Mouse (Mus musculus): Measurements from ENCODE around the gene Rdh7. TPM values are rescaled to one million over a fixed set of nuclear protein-coding genes. Genes with fewer than 3 reads are reported as not detected.
"Not testable (repeated sequence)": the region's sequence is repeated elsewhere in the genome, so short reads cannot be mapped to it uniquely, and the experiment has no call there.

The Rdh7 gene
- polyA plus RNA-seq, 1 experiment from 2014 or later, result 0.40 TPM

- H3K36me3 ChIP-seq (ENCODE audit: control insufficient read depth, insufficient read depth, low read length), result no peaks in the 10 kb centered on the region
- H3K4me3 ChIP-seq (replicated peaks; ENCODE audit: low read length), result no peak overlapping the region
- WGBS, result 58% methylated on average over 5 of the region's 5 CpGs
- no peaks in the 10 kb centered on the region for H3K27me3 ChIP-seq (ENCODE audit: control insufficient read depth, insufficient read depth, low read length)
- no peaks in the 10 kb centered on the region for H3K4me1 ChIP-seq (ENCODE audit: control insufficient read depth, insufficient read depth, low read length)
- H3K9me3 ChIP-seq (replicated peaks; ENCODE audit: control insufficient read depth, low read length), result no peaks in the 10 kb centered on the region
- H3K27ac ChIP-seq (ENCODE audit: low read length), result no peak overlapping the region
- peak; percentile 52; the same call in 1 of the 2 replicates for ATAC-seq (ENCODE audit: insufficient read depth, low FRiP score)
- no peak overlapping the region for H3K4me2 ChIP-seq (ENCODE audit: low read depth, low read length)
- H3K9ac ChIP-seq (ENCODE audit: low read length), result no peak overlapping the region
Measured at GRCm38 (mm10) chr10:127899783-127900182, 11.2 kb upstream of the Rdh7 start.

- H3K27ac ChIP-seq (ENCODE audit: low read length), result no peak within 1 kb of the TSS
- no peak within 1 kb of the TSS for H3K4me2 ChIP-seq (ENCODE audit: low read depth, low read length)
- no peak for ATAC-seq (ENCODE audit: insufficient read depth, low FRiP score)
- no peaks in the 10 kb centered on the region for H3K9me3 ChIP-seq (replicated peaks; ENCODE audit: control insufficient read depth, low read length)
- no peak within 1 kb of the TSS for H3K4me3 ChIP-seq (replicated peaks; ENCODE audit: low read length)
- H3K9ac ChIP-seq (ENCODE audit: low read length), result no peak within 1 kb of the TSS
- H3K4me1 ChIP-seq (ENCODE audit: control insufficient read depth, insufficient read depth, low read length), result no peaks in the 10 kb centered on the region; the same call in 1 of the 2 replicates
- H3K36me3 ChIP-seq (ENCODE audit: control insufficient read depth, insufficient read depth, low read length), result no peaks in the 10 kb centered on the region
- no peaks in the 10 kb centered on the region for H3K27me3 ChIP-seq (ENCODE audit: control insufficient read depth, insufficient read depth, low read length)
- WGBS, result 86% methylated on average over 2 of the region's 2 CpGs
Measured at GRCm38 (mm10) chr10:127898218-127898617, 9.6 kb upstream of the Rdh7 start, which contains the start of gene Sdr9c7. Gene Sdr9c7 (plus strand): TSS chr10:127898518.

- H3K4me3 ChIP-seq (replicated peaks; ENCODE audit: low read length), result no peak overlapping the region
- 66% methylated on average over 3 of the region's 3 CpGs for WGBS
- H3K27ac ChIP-seq (ENCODE audit: low read length), result no peak overlapping the region
- no peaks in the 10 kb centered on the region for H3K9me3 ChIP-seq (replicated peaks; ENCODE audit: control insufficient read depth, low read length)
- no peak overlapping the region for H3K9ac ChIP-seq (ENCODE audit: low read length)
- no peaks in the 10 kb centered on the region for H3K36me3 ChIP-seq (ENCODE audit: control insufficient read depth, insufficient read depth, low read length)
- no peak overlapping the region for H3K4me2 ChIP-seq (ENCODE audit: low read depth, low read length)
- H3K27me3 ChIP-seq (ENCODE audit: control insufficient read depth, insufficient read depth, low read length), result no peaks in the 10 kb centered on the region
- no peak for ATAC-seq (ENCODE audit: insufficient read depth, low FRiP score)
- H3K4me1 ChIP-seq (ENCODE audit: control insufficient read depth, insufficient read depth, low read length), result no peaks in the 10 kb centered on the region; the same call in 1 of the 2 replicates
Measured at GRCm38 (mm10) chr10:127897506-127897905, 8.9 kb upstream of the Rdh7 start.

DNA sequence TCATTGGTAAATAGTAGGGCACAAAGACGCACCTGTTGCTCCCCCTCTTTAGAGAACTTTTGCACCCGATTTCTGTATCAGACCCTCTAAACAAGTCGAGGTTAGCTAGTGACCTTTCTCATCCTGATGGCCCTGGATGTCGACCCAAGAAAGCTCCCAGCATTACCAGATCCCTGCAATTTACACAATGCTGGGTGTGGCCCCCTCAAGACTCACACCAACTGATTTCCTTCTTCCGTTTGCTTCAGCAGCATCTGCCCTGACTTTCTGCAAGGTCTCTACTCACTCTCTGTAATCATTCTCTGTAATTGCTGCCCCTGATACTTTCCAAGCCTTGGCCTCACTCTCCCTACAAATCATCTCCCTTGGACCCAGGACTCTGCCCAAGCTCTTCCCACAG lies 8.1 kb upstream of the Rdh7 start:
- Histone ChIP-seq H3K27me3 (ENCODE audit: control insufficient read depth, insufficient read depth, low read length) (no peaks in the 10 kb centered on the region), H3K9ac (ENCODE audit: low read length) (no peak overlapping the region), H3K4me1 (ENCODE audit: control insufficient read depth, insufficient read depth, low read length) (no peaks in the 10 kb centered on the region; the same call in 1 of the 2 replicates), H3K9me3 (replicated peaks; ENCODE audit: control insufficient read depth, low read length) (no peaks in the 10 kb centered on the region), H3K4me3 (replicated peaks; ENCODE audit: low read length) (no peak overlapping the region), H3K4me2 (ENCODE audit: low read depth, low read length) (no peak overlapping the region), H3K36me3 (ENCODE audit: control insufficient read depth, insufficient read depth, low read length) (no peaks in the 10 kb centered on the region), H3K27ac (ENCODE audit: low read length) (no peak overlapping the region)
- WGBS, result 44% methylated on average over 5 of the region's 5 CpGs
- no peak for ATAC-seq (ENCODE audit: insufficient read depth, low FRiP score)

DNA sequence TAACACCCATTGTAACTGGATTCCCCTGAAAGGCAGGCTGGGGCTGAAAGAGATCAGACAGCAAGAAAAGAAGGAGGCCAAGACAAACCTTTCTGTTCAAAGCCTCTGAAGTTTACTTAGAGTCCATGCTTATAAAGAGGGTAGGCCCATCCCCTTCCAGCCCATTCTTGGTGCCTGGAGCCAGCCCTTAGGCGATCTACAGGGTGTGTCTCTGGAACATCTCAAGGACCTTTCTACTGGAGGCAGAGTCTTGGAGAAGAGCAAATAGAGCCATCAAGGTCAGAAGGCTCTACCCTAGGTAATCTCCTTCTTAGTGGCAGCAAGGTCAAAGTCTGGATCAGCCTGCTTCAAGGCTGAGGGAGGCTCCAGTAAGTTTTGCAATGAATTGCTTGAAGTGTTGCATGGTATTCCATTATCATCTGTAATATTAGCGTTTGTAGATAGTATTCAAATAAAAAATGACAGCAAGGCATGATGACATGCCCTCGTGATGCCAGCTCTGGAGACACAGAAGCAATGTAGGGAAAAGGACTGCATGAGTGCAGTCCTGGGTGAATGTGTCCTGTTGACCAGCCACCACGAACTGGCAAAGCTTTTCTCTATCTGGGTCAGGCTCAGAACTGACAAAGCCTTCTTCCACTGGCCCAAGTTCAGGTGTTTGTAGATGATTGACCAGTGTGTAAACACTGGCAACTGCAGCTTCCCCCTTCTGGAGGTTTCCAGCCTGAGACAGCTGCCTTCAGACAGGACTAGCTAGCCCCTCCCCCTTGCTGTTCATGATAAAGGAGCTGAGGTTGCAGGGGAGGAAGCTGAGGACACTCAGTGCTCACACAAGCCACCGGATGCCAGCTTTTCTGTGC lies 4.8 kb upstream of the Rdh7 start:
- 44% methylated on average over 5 of the region's 5 CpGs for WGBS
- not testable (repeated sequence) for H3K4me1 ChIP-seq (ENCODE audit: control insufficient read depth, insufficient read depth, low read length); H3K9ac ChIP-seq (ENCODE audit: low read length); H3K27me3 ChIP-seq (ENCODE audit: control insufficient read depth, insufficient read depth, low read length); H3K4me2 ChIP-seq (ENCODE audit: low read depth, low read length); H3K36me3 ChIP-seq (ENCODE audit: control insufficient read depth, insufficient read depth, low read length); H3K4me3 ChIP-seq (replicated peaks; ENCODE audit: low read length); H3K9me3 ChIP-seq (replicated peaks; ENCODE audit: control insufficient read depth, low read length)
- ATAC-seq (ENCODE audit: insufficient read depth, low FRiP score), result peak; percentile 89
- H3K27ac ChIP-seq (ENCODE audit: low read length), result peak overlapping the region; percentile 73

DNA sequence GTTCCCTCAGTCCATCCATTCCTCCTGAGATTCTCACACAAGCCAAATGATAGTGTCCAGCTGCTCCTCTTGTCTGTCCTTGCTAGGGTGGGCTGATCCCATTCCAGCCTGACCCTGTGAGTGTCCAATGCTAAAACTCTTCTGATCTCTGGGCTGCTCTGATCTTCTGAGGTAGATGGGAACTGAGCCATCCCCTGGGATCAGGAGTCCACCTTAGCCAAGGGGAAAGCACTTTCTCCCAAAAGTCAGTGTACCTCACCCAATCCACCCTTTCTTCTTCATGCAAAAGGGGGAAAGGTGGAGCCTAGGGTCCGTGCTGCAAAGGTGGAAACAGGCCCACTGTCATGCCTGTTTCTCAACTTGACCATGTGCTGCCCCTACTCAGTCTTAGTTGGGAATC lies 2.9 kb upstream of the Rdh7 start:
- H3K27ac ChIP-seq (ENCODE audit: low read length), result no peak overlapping the region
- no peaks in the 10 kb centered on the region for H3K9me3 ChIP-seq (replicated peaks; ENCODE audit: control insufficient read depth, low read length)
- H3K4me3 ChIP-seq (replicated peaks; ENCODE audit: low read length), result no peak overlapping the region
- no peaks in the 10 kb centered on the region for H3K27me3 ChIP-seq (ENCODE audit: control insufficient read depth, insufficient read depth, low read length)
- no peak for ATAC-seq (ENCODE audit: insufficient read depth, low FRiP score)
- H3K4me2 ChIP-seq (ENCODE audit: low read depth, low read length), result no peak overlapping the region
- 81% methylated on average over 1 of the region's 1 CpGs for WGBS
- no peak overlapping the region for H3K9ac ChIP-seq (ENCODE audit: low read length)
- no peaks in the 10 kb centered on the region for H3K36me3 ChIP-seq (ENCODE audit: control insufficient read depth, insufficient read depth, low read length)
- H3K4me1 ChIP-seq (ENCODE audit: control insufficient read depth, insufficient read depth, low read length), result no peaks in the 10 kb centered on the region; the same call in 1 of the 2 replicates

DNA sequence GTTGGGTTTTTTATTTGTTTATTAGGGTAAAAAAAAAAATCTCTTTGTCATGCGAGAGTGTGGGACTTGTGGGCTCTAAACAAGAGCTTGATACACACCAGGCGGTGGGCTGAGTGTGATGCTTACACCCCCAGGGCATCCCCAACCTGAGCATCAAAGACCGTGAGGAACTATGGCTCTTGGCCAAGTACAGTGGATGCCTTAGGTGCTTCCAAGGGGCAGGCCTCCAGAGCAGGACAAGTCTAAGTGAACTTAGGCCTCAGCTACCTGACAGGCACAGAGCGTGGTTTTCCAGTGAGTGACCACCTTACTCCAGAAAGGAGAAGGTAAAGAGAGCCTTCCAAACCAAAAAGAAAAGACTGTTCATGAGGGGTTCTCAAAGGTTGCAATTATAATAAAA lies 1.6 kb downstream of the Rdh7 start:
- no peaks in the 10 kb centered on the region for H3K27me3 ChIP-seq (ENCODE audit: control insufficient read depth, insufficient read depth, low read length)
- H3K4me2 ChIP-seq (ENCODE audit: low read depth, low read length), result no peak overlapping the region
- H3K4me3 ChIP-seq (replicated peaks; ENCODE audit: low read length), result no peak overlapping the region
- no peaks in the 10 kb centered on the region for H3K4me1 ChIP-seq (ENCODE audit: control insufficient read depth, insufficient read depth, low read length)
- H3K27ac ChIP-seq (ENCODE audit: low read length), result no peak overlapping the region
- H3K36me3 ChIP-seq (ENCODE audit: control insufficient read depth, insufficient read depth, low read length), result no peaks in the 10 kb centered on the region
- no peak for ATAC-seq (ENCODE audit: insufficient read depth, low FRiP score)
- WGBS, result 77% methylated on average over 4 of the region's 4 CpGs
- H3K9ac ChIP-seq (ENCODE audit: low read length), result no peak overlapping the region
- H3K9me3 ChIP-seq (replicated peaks; ENCODE audit: control insufficient read depth, low read length), result no peaks in the 10 kb centered on the region

GRCm38 (mm10) chr10:127886551-127886950 lies 2.1 kb downstream of the Rdh7 start:
- no peaks in the 10 kb centered on the region for H3K36me3 ChIP-seq (ENCODE audit: control insufficient read depth, insufficient read depth, low read length)
- H3K9ac ChIP-seq (ENCODE audit: low read length), result no peak overlapping the region
- H3K9me3 ChIP-seq (replicated peaks; ENCODE audit: control insufficient read depth, low read length), result no peaks in the 10 kb centered on the region
- H3K27ac ChIP-seq (ENCODE audit: low read length), result no peak overlapping the region
- WGBS, result 82% methylated on average over 1 of the region's 1 CpGs
- no peak overlapping the region for H3K4me2 ChIP-seq (ENCODE audit: low read depth, low read length)
- H3K27me3 ChIP-seq (ENCODE audit: control insufficient read depth, insufficient read depth, low read length), result no peaks in the 10 kb centered on the region
- no peak overlapping the region for H3K4me3 ChIP-seq (replicated peaks; ENCODE audit: low read length)
- no peak for ATAC-seq (ENCODE audit: insufficient read depth, low FRiP score)
- no peaks in the 10 kb centered on the region for H3K4me1 ChIP-seq (ENCODE audit: control insufficient read depth, insufficient read depth, low read length)

DNA sequence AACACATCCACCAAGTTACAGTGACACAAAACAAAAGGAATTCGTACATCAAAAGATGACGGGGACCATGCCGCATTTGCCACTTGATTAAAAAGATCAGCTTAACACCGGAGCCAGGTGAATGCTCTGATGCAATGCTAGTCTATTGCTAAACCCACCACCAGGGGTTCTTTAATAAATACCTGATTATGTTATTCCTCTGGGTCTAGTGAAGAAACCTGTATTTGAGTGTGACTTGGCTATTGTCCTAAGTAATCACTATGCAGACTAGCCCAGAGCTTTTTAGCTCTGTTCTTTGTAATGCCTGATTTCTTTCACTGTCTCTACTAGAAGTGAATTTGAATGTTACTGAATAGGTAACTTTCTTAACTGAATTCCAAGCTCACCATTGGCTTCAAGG lies 7.6 kb downstream of the Rdh7 start:
- Histone ChIP-seq H3K4me1 (ENCODE audit: control insufficient read depth, insufficient read depth, low read length) (0 out of 2 replicates have a peak, but pooled peaks cover 6% of the 10 kb centered on the region), H3K27ac (ENCODE audit: low read length) (no peak overlapping the region), H3K9me3 (replicated peaks; ENCODE audit: control insufficient read depth, low read length) (no peaks in the 10 kb centered on the region), H3K9ac (ENCODE audit: low read length) (no peak overlapping the region), H3K36me3 (ENCODE audit: control insufficient read depth, insufficient read depth, low read length) (no peaks in the 10 kb centered on the region), H3K4me2 (ENCODE audit: low read depth, low read length) (no peak overlapping the region), H3K4me3 (replicated peaks; ENCODE audit: low read length) (no peak overlapping the region), H3K27me3 (ENCODE audit: control insufficient read depth, insufficient read depth, low read length) (no peaks in the 10 kb centered on the region)
- 86% methylated on average over 4 of the region's 4 CpGs for WGBS
- ATAC-seq (ENCODE audit: insufficient read depth, low FRiP score), result no peak
